Mouse (Mus musculus): ENCODE results near the gene Tmem251.
A peak's percentile ranks its signal among the peaks of the same experiment; 100 is the strongest.

The Tmem251 gene

DNA sequence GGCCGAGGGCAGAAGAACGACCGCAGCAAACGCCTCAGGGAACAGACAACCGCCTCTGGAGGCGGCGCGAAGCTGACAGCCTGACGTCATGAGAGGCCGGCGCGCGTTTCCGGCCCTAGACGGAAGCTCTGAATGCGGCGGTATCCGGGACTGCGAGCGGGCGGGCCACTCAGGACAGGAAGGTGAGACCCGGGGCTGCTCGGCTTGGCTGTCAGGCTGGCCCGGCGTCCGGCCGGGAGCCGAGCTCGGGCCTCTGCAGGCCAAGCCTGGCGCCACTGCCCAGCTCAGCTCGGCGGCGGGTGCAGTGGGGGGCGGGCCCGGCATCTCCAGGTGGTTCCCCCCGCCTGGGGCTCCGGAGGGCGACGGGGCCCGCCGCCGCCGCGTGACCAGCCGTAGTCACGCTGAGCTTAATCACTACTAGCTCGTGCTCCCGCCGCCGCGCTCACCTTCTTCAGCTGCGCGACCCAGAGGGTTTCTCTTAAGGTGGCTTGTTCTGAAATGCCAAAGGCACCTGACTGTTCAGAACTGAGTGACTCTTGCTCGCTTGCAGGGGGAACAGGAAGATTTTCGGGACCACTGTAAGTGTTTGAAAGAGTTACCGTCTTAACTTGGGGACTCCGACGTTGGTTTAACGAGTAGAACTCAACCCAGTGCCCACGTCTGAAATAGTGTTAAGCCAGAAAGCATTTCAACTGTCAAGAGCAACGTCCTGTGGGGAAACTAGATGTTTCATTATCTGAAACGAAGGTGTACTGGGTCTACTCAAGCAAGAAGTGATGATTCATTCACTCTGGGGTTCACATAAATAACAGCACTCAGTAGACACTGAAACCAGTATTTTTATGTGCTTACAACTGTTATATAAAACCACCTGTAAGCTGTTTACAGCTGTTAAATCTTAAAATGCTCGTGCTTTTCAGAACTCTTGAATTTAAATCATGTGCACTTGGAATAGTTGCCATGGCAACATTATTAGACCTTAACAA is at the start of gene Tmem251, which contains the start of gene Moap1:
Gene Tmem251 (plus strand): TSS at position 174 of the 986 bp plus-strand sequence.
Gene Moap1 (minus strand): TSS at position 73 of the 986 bp plus-strand sequence.
- DNase-seq: peak; percentile 93

DNA sequence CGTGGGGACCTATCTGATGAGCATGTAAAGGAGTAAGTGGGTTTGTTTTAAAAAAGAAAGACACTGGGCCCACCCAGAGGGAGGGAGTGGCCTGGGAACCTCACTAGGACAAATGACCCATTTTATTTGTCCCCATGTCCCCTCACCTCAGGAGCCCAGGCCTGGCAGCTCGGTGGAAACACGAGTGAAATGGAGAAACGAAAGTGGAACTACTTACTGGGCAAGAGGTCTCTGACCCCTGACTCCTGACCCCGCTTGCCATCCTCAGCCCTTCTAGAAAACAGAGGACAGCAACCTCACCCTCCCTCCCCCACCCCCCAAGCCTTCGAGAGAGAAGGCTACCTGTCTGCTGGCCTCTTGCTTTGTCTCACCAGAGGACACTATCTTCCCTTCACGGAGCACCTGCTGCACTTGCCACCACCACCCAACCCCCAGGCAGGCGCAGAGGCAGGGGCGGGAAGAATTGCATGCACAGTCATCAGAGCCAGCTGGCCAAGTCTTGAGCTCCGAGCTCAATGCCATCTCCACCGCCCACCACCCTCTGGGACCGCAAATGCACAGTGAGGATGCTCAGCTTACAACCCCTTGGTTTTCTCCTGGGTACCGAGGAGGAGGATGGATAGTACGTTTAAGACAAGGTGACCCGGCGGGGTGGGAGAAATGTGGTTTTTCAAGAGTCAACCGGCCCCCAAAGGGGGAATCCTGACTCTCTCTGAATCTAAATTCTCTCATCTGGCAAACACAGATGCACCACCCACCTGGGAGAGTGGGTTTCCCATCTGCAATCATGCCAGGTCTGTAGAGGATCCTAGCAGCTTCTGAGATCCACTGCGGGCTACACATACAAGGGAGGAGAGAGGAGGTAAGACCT is 48.0 kb upstream of the Tmem251 start:
- no peak for DNase-seq

DNA sequence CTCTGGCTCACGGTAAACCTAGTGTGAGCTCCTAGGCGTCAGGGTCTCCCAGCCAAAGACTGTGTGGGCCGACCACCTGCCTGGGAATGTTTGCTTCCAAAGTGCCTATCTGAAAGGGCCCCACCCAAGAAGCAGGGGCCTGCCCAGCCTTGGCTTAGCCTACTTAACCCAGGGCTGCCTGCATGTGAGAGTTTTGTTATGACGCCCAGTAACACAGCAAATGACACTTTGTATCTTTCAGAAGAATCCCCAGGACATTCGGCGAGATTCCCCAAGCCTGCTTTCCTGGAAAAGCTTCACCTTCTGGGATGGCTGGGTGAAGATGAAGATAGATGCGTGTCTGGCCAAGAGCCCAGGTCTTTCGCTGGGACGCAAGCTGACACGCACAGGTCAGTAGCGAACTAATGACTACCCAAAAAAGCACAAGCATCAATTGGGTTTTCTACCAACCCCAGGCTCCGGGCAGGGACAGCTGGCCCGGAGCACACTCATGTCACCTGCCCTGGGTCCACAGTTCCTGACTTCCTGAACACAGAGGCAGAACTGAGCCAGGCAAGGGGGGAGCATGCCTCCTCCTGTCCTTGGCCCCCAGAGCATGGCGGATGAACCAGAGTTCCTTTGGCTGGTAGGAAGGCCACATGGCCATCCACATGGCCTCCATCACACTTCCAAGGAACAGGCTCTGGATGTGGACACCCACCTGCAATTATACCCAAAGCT is 46.8 kb upstream of the Tmem251 start:
- DNase-seq: no peak

DNA sequence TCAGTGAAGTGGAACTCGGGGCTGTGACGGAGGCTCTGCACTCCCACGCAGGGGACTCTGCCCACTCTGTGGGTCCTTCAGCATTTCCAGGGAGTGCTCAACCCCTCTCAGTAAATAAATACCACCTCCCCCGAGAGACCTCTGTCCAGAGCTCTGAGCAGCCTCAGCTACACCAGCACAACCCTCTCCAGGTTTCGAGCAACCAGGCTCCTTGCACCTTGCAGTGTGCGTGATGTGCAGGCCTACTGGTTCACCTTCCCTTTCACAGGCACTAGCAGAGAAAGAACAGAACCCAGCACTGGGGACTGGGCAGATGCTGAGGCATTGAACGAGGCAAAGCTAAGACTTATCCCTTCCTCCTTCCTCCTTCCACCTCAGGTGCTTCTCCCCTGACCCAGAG is 46.2 kb upstream of the Tmem251 start:
- DNase-seq: no peak

DNA sequence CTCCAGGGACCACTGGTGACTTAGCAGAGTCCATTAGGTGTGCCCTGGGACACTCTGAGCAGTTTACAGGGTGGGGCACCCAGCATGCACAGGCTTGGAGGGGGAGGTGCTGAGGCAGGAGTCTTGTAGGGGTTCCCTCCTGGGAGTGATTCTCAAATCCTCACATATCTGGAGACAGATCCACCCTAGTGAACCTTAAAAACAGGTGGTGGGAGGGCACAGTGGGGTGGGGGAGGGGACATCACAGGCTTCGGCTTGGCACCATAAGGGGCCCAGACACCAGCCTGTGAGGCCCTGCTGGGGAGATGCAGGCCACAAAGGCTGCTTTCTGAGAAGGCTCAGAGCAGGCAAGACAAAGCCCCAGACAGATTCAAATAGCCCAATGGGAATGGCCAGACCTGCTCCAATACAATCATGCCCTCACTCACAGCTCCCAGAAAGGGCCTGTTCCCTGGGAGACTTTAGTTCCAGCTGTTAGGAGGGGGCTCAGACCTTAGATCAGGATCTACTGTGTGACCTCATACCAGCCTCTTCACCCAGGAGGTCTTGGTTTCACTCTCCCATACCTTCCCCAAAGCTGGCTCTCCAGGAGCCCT is 45.4 kb upstream of the Tmem251 start:
- DNase-seq: no peak

DNA sequence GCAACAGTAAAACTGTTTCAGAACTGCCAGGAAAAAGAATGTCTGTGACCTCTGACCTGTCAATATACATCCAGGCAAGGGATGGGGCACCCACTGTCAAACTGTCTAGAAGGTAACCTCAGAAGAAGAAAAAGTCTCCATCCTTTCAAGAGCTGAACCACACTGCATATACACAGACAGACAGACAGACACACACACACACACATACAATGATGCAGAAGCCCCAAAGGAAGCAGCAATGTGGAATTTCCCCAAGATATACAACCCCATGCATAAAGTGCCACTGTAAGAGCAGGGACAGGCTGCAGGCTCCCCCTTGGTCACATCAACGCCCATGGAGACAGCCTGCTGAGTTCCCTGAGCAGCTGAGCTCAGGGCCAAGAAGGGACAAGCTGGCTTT is 44.4 kb upstream of the Tmem251 start:
- no peak for DNase-seq

DNA sequence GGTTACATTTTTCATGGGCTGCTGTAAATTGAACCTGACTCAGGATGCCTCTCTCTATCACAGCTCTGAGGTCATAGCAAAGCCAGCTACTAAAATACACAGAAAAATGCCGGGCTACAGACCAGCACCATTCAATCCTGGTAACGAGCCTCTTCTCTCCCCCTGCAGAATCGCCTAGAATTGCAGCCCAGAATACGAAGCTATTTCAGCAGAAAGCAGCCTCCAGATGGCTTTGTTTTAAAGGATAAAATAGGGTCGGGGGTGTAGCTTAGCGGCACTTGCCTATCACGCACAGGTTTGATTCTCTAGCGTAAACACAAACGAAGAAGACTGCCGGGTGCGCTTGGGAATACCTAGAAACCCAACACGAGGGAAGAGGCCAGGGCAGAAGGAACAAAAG is 43.1 kb upstream of the Tmem251 start:
- DNase-seq: no peak

DNA sequence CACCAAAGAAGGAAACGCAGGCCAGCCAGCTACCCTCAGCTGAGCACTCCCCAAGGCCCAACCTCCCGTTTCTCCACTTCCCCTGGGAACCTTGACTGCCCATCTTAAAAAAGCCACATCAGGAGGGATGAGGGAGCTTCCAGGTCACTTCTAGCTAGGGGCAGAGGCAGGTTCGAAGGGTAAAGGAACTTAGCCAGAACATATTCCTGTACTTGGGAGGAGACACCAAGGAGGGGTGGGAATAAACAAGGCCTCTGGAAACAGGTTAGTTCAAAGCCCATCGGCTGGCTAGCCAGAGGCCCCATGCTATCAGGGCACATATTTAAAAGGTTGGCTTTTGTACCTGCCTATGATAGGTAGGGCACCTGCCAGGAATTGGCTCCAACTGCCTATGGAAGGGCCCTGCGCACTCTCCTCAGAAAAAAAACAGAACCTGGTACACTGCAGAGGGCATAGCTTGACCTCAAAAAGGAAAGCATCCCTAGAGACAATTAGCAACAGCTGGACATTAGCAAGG is 41.8 kb upstream of the Tmem251 start:
- DNase-seq: no peak

DNA sequence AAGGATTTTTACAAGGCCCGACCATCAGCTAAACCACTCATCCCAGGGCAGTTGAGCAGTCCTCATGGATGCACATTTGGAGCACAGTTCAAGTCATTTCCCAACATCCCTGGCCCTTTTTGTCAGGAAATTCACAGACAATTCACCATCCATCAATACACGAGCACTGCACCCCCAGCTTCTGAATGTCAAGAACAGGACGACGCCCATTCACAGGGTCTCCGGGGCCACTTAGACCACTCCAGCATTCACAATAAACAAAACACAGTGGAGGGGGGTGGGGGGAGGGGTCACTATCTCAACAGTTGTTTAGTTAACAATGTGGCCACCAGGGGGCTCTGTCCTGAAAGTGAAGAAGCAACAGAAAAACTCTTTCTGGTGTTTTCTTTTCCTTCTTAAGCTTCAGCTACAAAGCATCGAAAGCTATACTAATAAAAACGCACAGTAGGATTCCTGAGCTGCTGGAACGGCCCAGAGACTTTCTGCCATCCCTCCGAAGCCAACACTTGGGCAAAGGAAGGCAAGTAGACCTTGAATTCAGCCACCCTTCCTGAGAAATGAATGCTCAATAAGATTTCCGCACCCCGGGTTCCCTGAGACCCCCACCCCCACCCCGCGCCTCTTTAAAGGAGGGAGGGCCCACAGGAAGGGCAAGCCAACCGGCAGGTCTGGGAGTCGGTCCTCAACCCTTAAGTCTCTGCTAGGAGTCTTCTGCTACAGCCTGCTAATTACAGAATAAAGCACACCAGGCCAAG is 41.0 kb upstream of the Tmem251 start:
- DNase-seq: peak; percentile 85

DNA sequence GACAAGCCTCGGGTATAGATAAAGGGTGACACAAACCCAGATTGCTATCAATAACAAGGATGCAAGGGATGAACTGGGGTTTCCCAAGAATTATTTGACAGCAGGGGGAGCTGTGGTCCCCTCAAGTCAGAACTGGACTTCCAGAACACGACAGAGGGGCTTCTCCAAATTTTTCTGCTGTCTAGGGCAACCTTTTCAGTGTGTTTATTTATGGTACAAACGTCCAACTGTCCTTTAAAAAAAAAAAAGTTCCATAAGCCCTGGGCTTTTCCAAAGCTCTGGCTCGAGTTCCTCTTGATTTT is 40.5 kb upstream of the Tmem251 start:
- DNase-seq: no peak

DNA sequence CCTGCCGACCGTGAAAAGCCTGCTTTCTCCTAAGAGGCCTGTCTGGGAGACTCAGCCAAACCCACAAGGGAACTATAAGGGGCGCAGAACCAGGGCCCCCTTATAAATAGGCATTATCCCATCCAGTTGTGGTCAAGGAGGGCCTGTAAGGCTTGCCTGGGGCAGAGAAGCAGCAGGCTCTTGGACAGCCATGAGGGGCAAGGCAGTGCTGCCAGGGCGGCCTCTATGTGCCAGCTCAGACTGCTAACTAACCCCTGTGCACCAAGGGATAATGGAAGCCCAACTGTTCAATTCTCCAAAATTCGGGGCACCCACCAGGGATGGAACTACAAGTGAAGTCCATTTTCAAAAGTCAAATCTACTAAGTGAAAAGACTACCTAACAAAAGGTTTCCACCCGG is 40.1 kb upstream of the Tmem251 start:
- DNase-seq: no peak

DNA sequence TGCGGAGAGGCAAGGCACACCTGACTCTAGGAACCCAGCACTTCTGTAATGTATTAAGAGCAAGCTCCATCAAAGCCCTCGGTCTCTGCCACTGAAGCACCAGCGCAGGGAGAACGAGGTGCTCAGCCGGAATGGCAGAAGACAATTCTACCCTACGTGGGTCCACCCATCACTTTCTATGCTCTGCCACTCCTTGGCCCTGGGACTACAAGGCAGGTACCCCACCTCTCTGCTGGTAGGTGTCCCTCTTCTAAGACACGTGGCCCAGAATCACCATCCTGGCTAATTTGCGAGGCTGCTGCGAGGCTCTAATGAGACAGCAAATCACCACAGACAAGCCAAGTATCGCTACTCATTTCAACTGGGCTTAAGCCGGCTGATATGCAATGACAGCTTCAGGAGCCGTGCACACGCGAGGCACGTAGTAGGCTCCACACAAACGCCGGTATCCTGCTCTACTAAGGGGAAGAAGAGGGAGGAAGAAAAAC is 39.6 kb upstream of the Tmem251 start:
- no peak for DNase-seq

DNA sequence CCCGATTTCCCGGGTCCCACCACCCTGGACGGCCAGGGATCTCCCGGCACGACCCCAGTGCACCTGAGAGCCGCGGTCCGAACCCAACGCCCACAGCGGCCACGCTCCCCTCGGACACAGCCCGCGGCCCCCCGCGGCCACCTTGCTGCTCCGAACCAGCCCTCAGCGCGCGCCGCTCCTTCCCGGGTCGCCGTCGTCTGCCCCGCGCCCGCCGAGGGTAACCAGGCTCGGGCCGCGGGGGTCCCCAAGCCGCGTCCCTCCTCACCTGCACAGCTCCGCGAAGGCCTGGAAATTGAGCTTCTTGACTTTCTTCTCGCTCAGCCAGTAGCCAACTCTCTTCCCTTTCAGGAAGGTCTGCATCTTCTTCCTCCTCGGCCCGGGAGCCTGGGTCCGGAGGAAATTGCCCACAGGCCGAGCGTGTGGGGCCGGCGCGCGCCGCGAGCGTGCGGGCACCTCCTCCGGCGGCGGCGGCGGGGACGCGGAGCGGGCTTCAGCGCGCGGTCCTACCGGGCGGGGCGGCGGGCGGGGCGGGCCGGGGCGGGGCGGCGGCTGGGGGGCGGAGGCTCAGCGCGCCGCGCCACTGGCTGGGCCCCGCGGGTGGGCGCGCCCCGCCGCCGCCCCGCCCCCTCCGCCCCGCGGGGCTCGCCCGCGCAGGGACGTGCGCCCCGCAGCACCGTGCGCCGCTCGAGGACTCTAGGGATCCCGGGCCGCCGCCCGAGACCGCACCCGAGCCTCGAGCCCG is 38.9 kb upstream of the Tmem251 start, which contains the start of gene Itpk1:
Gene Itpk1 (minus strand): TSS at position 474 of the 742 bp plus-strand sequence.
- no peak for DNase-seq

DNA sequence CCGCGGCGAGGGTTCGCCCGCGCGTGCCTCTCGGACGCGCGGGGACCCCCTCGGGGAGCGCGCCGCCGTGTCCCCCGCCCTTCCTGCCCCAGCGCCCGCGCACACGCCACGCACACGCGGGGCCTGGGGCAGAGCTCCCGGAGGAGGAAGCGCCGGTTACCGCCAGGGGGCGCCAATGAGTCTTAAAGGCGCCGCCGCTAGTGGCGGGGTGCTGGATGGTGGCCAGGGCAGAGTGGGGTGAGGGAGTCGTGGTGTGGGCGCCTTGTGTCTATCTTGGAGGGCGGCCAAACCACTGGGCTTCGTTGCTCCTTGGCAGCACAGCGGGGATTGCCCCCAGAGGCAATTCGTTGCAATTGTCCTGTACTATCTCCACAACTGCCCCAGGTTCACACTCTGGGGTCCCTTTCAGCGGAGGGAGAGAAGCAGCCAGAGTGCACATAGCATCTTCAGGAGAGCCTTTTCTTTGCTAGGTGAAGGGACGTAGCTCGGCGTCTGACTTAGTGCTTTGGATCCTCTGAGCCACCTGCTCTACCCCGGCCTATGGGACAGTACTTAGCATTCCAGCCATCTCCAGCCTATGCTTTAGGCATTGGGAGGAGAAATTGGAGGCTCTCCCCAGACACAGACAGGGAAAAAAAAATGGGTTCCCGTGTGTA is 38.2 kb upstream of the Tmem251 start:
- peak; percentile 85 for DNase-seq

DNA sequence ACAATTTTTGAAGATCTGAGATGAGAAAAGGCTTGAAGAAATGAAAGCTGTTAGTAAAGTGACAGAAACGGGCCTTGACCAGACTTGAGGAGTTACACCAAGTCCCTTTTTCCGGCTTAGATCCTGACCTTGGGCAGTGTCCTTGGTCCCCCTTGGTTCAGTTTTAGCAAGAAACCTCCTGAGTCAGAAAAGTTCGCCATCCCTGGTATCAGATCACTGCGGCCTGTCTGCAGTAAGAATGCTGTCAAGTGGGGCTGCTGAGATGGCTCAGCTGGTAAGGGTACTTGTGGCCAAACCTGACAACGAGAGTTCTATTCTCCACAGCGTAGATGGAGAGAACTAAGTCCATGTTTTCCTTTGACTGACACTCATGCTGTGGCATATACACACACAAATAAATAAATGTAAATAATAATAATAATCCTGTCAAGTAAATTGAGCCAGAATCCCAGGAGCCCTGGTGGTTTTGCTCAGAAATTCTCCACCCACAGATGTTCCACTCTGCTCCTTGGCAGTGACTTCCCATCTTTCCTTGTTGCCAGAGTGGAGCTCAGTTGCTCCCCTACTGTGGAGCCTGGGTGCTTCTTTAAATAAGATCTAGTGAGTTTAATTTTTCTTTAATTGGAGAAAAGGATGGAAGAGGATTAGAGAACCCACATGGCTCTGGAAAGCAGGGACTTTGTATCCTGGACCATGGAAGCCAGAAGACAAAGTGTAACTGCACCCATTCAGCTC is 37.5 kb upstream of the Tmem251 start:
- no peak for DNase-seq

DNA sequence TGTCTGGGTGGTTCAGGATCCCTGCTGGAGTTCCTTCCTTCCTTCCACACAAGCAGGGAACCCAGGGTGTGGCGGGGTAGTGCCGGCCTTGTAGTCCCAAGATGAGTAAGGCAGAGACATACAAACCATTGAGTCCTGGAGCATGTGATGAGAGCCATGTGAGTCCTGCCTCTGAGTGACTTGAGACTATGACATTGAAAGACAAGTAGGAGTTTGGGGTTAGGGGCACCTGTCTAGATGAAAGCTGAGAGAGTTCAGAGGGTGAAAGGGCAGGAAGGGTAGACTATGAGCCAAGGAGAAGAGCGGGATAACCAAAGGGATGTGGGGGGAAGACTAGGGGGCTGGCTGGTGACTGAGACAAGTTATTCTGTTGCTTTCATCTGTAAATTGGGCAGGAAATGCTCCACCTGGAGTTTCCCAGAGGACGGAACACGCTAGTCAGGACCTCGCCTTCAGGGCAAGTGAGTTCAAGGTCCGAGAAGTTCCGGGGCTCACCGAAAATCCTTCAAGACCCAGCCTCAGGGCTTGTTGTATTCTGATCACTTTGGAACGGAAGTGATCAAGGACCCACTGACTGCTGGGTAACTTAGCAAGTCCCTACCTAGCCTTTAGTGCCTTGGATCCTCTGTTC is 36.6 kb upstream of the Tmem251 start:
- DNase-seq: no peak

DNA sequence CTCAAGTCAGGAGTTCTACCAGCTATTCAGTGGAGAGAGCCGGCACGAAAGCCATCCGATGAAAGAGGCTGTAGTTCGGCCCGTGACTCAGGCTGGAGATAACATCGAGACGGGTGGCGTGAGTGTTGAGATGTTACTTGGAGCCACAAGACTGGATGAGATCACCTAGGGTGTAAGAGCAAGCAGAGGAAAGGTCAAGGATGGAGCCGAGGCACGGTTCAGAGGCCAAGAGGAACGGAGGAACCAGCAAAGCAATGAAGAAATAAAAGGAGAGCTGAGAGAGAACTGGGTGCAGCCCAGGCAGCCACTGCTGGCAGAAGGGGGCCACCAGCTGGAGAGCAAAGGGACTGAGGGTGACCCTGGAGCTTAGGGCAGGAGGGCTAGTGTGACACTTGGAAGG is 35.3 kb upstream of the Tmem251 start:
- no peak for DNase-seq

DNA sequence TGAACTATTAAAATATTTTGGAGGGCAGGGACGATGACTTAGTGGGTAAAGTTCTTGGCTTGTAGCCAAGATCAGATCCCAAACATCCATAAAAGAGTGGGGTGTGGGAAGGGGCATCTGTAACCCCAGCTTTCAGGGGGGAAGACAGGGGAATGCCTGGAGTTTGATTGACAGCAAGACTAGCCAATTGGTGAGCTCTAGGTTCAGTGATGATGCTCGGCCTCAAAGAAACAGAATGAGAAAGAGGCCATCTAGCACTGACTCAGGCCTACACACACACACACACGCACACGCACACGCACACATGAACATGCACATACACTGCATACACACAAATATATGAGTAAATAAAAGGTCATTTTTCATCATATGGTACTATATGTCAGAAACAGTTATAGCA is 33.7 kb upstream of the Tmem251 start:
- DNase-seq: no peak

DNA sequence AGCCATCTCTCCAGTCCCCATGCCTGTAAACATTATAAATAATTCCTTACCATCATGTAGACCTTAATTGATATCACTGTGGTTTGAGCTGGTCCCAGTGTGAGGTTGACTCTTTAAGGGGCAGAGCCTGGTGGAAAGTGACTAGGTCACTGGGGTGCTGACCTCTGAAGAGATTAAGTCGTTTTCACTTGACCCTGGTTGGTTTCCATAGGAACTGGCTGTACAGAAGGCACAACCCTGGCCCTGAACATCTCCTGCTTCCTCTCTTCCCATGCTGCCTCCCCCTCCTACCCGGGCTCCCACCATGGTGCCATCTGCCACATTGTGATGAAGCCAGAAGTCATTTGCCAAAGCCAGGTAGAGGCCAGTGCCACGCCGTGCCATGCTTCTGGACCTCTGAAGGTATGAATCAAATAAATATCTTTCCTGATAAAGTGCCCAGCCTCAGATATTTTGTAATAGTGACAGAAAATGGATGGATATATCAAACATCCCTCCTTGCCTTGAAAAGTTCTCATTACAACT is 32.6 kb upstream of the Tmem251 start:
- no peak for DNase-seq
